ENCODE assay signal across 11 mouse cellular contexts in the genomic region with DNA sequence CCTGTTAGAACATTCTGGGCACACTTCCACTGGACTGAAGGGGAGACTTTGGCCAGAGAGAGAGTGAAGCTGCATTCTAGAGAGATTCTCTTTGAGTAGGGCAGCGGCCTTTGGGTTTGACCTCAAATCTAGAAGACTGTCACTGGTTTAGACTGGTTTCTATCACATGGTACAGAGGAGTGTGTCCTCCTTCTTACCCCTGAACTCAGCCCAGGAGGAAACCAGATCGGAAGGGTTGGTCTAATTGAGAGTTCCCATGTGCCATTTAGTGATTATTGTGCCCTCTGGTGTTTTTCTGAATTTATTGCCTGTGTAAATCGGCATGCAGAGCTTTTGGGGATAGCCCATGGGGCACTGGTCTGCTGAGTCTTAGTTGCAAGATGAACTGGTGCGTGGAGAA.
A peak's percentile ranks its signal among the peaks of the same experiment; 100 is the strongest.
DNase-seq lines count a peak whose midpoint lies in the region; ATAC-seq and TF ChIP-seq lines count a peak whose summit lies in the region.
"Had no signal": no experiment of that assay in that cellular context is flagged by ENCODE, and none has a peak within 500 bp of the region (broad histone marks: within the 10 kb centered on the region; RNA-seq: fewer than 3 reads in every experiment).

No protein-coding gene starts in this region.

- peaks cover 8% of the 10 kb centered on the region for H3K4me1 ChIP-seq in heart, adult 2 months (ENCODE audit: control insufficient read depth, insufficient read depth, low read length)
- peaks cover 4% of the 10 kb centered on the region; the same call in 1 of the 2 replicates for H3K4me1 ChIP-seq in heart, embryonic 10.5 days
- no peaks in the 10 kb centered on the region for H3K4me1 ChIP-seq in kidney, postnatal 0 days (replicated peaks; ENCODE audit: insufficient read depth, low read length)
- no peaks in the 10 kb centered on the region for H3K4me1 ChIP-seq in forebrain, embryonic 14.5 days (ENCODE audit: control insufficient read depth, insufficient read depth, low read length)
- H3K4me1 ChIP-seq: forebrain, embryonic 10.5 days had no signal

- TF ChIP-seq POLR2A in heart, adult 2 months (IDR thresholded peaks at IDR 0.05; ENCODE audit: insufficient read depth, low read depth, low read length), result no peak

- H3K9ac ChIP-seq in heart, adult 2 months (ENCODE audit: low read depth, low read length), result no peak overlapping the region
- H3K9ac ChIP-seq in kidney, postnatal 0 days (ENCODE audit: low read depth, low read length), result no peak overlapping the region
- H3K9ac ChIP-seq in forebrain, embryonic 14.5 days (ENCODE audit: low read length), result no peak overlapping the region
- H3K9ac ChIP-seq: heart, embryonic 13.5 days had no signal

- H3K4me3 ChIP-seq in heart, adult 2 months, result no peak overlapping the region
- H3K4me3 ChIP-seq in heart, embryonic 10.5 days, result no peak overlapping the region
- no peak overlapping the region for H3K4me3 ChIP-seq in kidney, postnatal 0 days (replicated peaks; ENCODE audit: low read depth, low read length)
- H3K4me3 ChIP-seq in forebrain, embryonic 14.5 days (ENCODE audit: low read depth, low read length), result no peak overlapping the region
- H3K4me3 ChIP-seq: forebrain, embryonic 10.5 days; heart, embryonic 13.5 days had no signal

- no peaks in the 10 kb centered on the region for H3K27me3 ChIP-seq in heart, adult 2 months (ENCODE audit: control insufficient read depth, insufficient read depth, low read length)
- no peaks in the 10 kb centered on the region for H3K27me3 ChIP-seq in heart, embryonic 10.5 days (ENCODE audit: insufficient read depth, poor library complexity, severe bottlenecking)
- H3K27me3 ChIP-seq in kidney, postnatal 0 days (ENCODE audit: insufficient read depth, low read length), result no peaks in the 10 kb centered on the region
- no peaks in the 10 kb centered on the region for H3K27me3 ChIP-seq in forebrain, embryonic 14.5 days (replicated peaks; ENCODE audit: control insufficient read depth, insufficient read depth, low read length)
- H3K27me3 ChIP-seq: heart, embryonic 13.5 days had no signal

- H3K79me2 ChIP-seq in heart, adult 2 months (replicated peaks; ENCODE audit: control insufficient read depth, insufficient read depth, low read length), result no peaks in the 10 kb centered on the region

- peaks cover 4% of the 10 kb centered on the region; the same call in 1 of the 2 replicates for H3K36me3 ChIP-seq in heart, adult 2 months (ENCODE audit: control insufficient read depth, insufficient read depth, low read length)
- H3K36me3 ChIP-seq in heart, embryonic 10.5 days, result no peaks in the 10 kb centered on the region
- no peaks in the 10 kb centered on the region for H3K36me3 ChIP-seq in kidney, postnatal 0 days (ENCODE audit: insufficient read depth, low read length)
- no peaks in the 10 kb centered on the region for H3K36me3 ChIP-seq in forebrain, embryonic 14.5 days (ENCODE audit: control insufficient read depth, insufficient read depth, low read length)
- H3K36me3 ChIP-seq: forebrain, embryonic 10.5 days had no signal

- peak; percentile 63 for TF ChIP-seq CTCF in heart, adult 2 months (IDR thresholded peaks at IDR 0.05)
- TF ChIP-seq CTCF in kidney, postnatal 0 days (IDR thresholded peaks at IDR 0.05; ENCODE audit: low read depth), result peak; percentile 49

- intact Hi-C loops in heart, adult 2 months (cut with DNase I), result loop anchor here (2.0 to 5.0 kb wide), 3 partner anchors 78 to 265 kb away; partner anchors contain the start of gene Vav3

- no peaks in the 10 kb centered on the region for H3K9me3 ChIP-seq in heart, embryonic 10.5 days
- no peaks in the 10 kb centered on the region for H3K9me3 ChIP-seq in kidney, postnatal 0 days (replicated peaks; ENCODE audit: low read length)
- H3K9me3 ChIP-seq in forebrain, embryonic 14.5 days (replicated peaks; ENCODE audit: control insufficient read depth, low read length), result no peaks in the 10 kb centered on the region
- H3K9me3 ChIP-seq: forebrain, embryonic 10.5 days; heart, embryonic 13.5 days had no signal

- peak in 1 of 2 experiments; percentile 28 for DNase-seq in heart, adult 2 months
- DNase-seq in heart, embryonic 10.5 days (ENCODE audit: low spot score), result no peak
- DNase-seq in 3134 (ENCODE audit: extremely low read depth, insufficient read length, low spot score), result peak; percentile 14
- DNase-seq in T-cell, adult 2 months (ENCODE audit: low spot score), result peak; percentile 4
- peak; percentile 46 for DNase-seq in kidney, postnatal 0 days (ENCODE audit: low spot score)
- DNase-seq in adrenal gland, postnatal 10 days, result no peak
- DNase-seq in embryo, embryonic 10.5 days (ENCODE audit: low spot score), result no peak
- DNase-seq in forebrain, embryonic 14.5 days (ENCODE audit: low spot score), result no peak
- DNase-seq: cerebellum, postnatal 36 days had no signal

- peak; percentile 71 for ATAC-seq in kidney, postnatal 0 days (replicated peaks; ENCODE audit: low FRiP score, low read depth)
- no peak for ATAC-seq in forebrain, embryonic 14.5 days

- no peak overlapping the region for H3K4me2 ChIP-seq in kidney, postnatal 0 days (ENCODE audit: low read length)
- no peak overlapping the region for H3K4me2 ChIP-seq in forebrain, embryonic 14.5 days (ENCODE audit: low read length)
- H3K4me2 ChIP-seq: heart, embryonic 13.5 days had no signal

- H3K27ac ChIP-seq in heart, adult 2 months, result no peak overlapping the region; the same call in none of the 2 replicates
- no peak overlapping the region for H3K27ac ChIP-seq in heart, embryonic 10.5 days
- no peak overlapping the region for H3K27ac ChIP-seq in kidney, postnatal 0 days
- no peak overlapping the region for H3K27ac ChIP-seq in forebrain, embryonic 14.5 days (ENCODE audit: low read depth, low read length)
- H3K27ac ChIP-seq: forebrain, embryonic 10.5 days; heart, embryonic 13.5 days had no signal

- no peak for TF ChIP-seq EP300 in heart, adult 2 months (IDR thresholded peaks at IDR 0.05; ENCODE audit: insufficient read depth, low read depth, low read length)

- WGBS in heart, adult 2 months, result 37% methylated on average over 4 of the region's 4 CpGs
- WGBS in heart, embryonic 10.5 days, result 68% methylated on average over 4 of the region's 4 CpGs
- WGBS in kidney, postnatal 0 days, result 53% methylated on average over 4 of the region's 4 CpGs
- WGBS in forebrain, embryonic 14.5 days, result 76% methylated on average over 4 of the region's 4 CpGs

Comparison
In these comparisons a context has a peak if more than half of its experiments do, and no peak if none do; other contexts are left out.
1. DNase-seq: peak in 3134 (single experiment), T-cell, adult 2 months (single experiment) and kidney, postnatal 0 days (single experiment); none in heart, embryonic 10.5 days (single experiment), adrenal gland, postnatal 10 days (single experiment), embryo, embryonic 10.5 days (single experiment) and forebrain, embryonic 14.5 days (single experiment).